Mouse (Mus musculus) CD4-positive naive resting alpha-beta T cell, adult 76 days (primary cell): ENCODE data around the gene Olfr975. TPM values are rescaled to one million over a fixed set of nuclear protein-coding genes. Genes with fewer than 3 reads are reported as not detected.

Experiments
- total RNA-seq: library from RNA; stranded (reverse); gene quantifications from one replicate; pipeline ENCODE4 v1.2.4, GENCODE M21; 2023

Gene Olfr975
- not detected for total RNA-seq

DNA sequence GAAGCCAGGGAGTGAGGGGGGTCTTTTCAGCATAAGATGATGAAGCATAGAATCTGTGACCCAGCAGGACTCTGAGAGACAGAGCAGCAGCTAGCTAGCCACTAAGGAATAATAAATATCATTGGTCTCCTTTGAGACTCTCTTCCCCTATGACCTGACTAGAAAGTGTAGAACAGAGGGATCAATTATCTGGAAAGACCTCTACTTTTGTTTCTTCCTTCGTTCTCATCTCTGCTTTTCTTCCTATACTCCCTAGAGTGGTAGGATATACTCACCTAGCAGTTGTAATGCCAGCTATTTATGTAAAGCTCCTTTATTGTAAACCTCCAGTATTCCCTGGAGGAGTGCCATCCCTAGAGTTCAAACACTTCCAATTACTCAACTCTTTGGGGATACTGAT, at the start of gene Olfr975:
Gene Olfr975 (minus strand): TSS at position 101 of the 400 bp plus-strand sequence.

DNA sequence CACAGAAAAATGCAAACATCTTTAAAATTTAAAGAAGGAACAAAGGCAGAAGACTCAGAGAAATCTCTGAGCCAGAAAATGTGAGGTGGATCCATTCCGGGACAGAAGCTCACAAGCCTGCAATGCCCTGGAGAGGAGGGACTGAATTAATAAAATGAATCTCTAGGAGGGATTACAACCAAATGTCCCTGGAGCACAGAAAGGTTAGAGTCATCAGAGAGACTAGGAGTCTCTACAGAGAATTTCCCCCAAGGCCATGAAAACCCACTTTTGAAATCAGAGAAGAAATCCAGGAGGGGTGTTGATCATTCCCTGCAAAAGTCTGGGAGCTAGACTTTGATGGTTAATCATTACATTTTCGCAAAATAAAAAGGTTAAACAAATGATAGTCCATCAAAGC, 40.0 kb upstream of the Olfr975 start, which contains the start of gene Olfr978:
Gene Olfr978 (plus strand): TSS at position 301 of the 400 bp plus-strand sequence.

DNA sequence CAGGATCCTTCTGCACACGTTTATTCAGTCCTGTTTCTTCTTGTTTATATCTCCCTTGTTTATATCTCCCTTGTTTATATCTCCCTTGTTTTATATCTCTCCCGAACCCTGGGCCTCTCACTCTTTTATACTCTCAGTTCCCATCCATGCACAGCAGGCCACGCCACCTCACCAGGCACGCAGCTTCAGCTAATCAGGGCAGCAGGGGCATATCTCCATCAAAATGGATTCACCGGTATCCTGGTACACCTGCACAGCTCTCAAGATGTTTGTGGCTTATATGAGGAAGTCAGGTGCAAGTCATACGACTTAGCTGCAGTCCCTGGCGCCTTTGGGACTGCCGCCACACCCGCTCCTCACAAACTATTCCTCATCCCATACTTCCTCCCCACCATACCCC, 9.2 kb upstream of the Olfr975 start, which contains the start of gene Olfr976:
Gene Olfr976 (minus strand): TSS at position 101 of the 400 bp plus-strand sequence.

DNA sequence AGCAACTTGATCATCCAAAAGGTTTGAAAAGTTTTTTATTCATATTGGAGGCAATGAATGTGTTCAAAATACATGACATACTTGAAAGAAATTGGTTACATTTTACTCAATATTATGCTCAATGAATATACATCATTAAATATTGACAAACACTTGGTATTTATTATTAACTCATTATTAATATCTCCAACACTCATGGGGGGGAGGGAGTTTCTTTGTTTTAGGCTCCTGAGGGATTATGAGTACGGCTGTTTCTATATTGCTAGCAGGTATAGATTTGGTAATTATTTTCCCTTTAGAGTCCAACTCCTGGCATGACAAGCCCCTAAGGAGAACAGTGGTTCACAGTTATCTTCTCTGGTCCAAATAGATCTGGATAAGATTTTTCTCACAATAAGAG, 14.6 kb downstream of the Olfr975 start, which contains the start of gene Olfr974:
Gene Olfr974 (plus strand): TSS at position 301 of the 400 bp plus-strand sequence.

DNA sequence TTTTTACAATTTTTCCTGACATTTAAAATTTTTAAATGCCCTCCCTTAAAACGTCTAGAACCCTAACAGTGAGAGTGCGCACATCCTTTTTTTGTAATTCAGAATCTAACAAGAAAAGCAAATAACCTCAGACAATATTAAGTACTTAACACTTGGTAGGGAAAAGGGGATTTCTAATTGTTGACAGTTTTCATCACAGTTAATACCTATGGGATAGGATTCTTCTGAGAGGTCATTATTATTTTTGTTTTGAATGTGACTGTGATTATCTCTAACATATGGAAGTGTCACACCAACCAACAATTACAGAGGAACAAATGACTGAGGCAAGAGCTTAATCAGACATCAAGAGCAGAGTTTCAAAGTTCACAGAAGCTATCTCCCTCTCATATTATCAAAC, 44.8 kb downstream of the Olfr975 start, which contains the start of gene Olfr229:
Gene Olfr229 (plus strand): TSS at position 301 of the 400 bp plus-strand sequence.

Other genes starting within 250 kb of the Olfr975 start
- gene Olfr149, start 244.9 kb downstream of the Olfr975 start, total RNA-seq, result not detected
- gene Olfr965, start 240.7 kb downstream of the Olfr975 start, total RNA-seq, result not detected
- not detected for gene Olfr150, start 221.1 kb downstream of the Olfr975 start, total RNA-seq
- gene Olfr967, start 205.8 kb downstream of the Olfr975 start, total RNA-seq, result not detected
- gene Olfr968, start 168.8 kb downstream of the Olfr975 start, total RNA-seq, result not detected
- gene Olfr969, start 161.1 kb downstream of the Olfr975 start, total RNA-seq, result not detected
- gene Olfr970, start 143.2 kb downstream of the Olfr975 start, total RNA-seq, result not detected
- not detected for gene Olfr971, start 115.2 kb downstream of the Olfr975 start, total RNA-seq
- gene Olfr972, start 85.6 kb downstream of the Olfr975 start, total RNA-seq, result not detected
- gene Olfr229, start 44.7 kb downstream of the Olfr975 start, total RNA-seq, result not detected
- gene Olfr974, start 14.5 kb downstream of the Olfr975 start, total RNA-seq, result not detected
- gene Olfr976, start 9.1 kb upstream of the Olfr975 start, total RNA-seq, result not detected
- not detected for gene Olfr978, start 40.1 kb upstream of the Olfr975 start, total RNA-seq
- gene Olfr979, start 51.4 kb upstream of the Olfr975 start, total RNA-seq, result not detected
- gene Olfr980, start 57.5 kb upstream of the Olfr975 start, total RNA-seq, result not detected
- gene Olfr981, start 69.4 kb upstream of the Olfr975 start, total RNA-seq, result not detected
- not detected for gene Olfr982, start 121.8 kb upstream of the Olfr975 start, total RNA-seq
- gene Olfr983, start 141.5 kb upstream of the Olfr975 start, total RNA-seq, result not detected
- not detected for gene Olfr984, start 162.2 kb upstream of the Olfr975 start, total RNA-seq
- not detected for gene Olfr985, start 178.1 kb upstream of the Olfr975 start, total RNA-seq
- gene Tmem225, start 196.1 kb upstream of the Olfr975 start, total RNA-seq, result not detected
- not detected for gene Olfr986, start 228.9 kb upstream of the Olfr975 start, total RNA-seq
- 1.9 TPM for gene Zfp202, start 240.3 kb upstream of the Olfr975 start, total RNA-seq